Mouse (Mus musculus) layer of hippocampus, adult 2 months (tissue): Measurements from ENCODE around the gene Ablim2. TPM values are rescaled to one million over a fixed set of nuclear protein-coding genes. Genes with fewer than 3 reads are reported as not detected.
A peak's percentile ranks its signal among the peaks of the same experiment; 100 is the strongest.

Experiments
- DNase-seq, 2 experiments: peaks; one replicate each; pipeline ENCODE4 v3.0.0; 2022; ENCODE audit warnings: low spot score in 2 of 2
- H3K27ac ChIP-seq: fragments of 200-600 bp; 2 replicates; pipeline ENCODE4 v1.8.1; 2022
- H3K4me3 ChIP-seq: fragments of 200-600 bp; 2 replicates; pipeline ENCODE4 v1.8.1; 2022; ENCODE audit warnings: mild to moderate bottlenecking
- CTCF ChIP-seq: fragments of 200-600 bp; conservative IDR thresholded peaks from 2 replicates; pipeline ENCODE4 v1.8.1; 2022; ENCODE audit warnings: antibody characterized with exemption, mild to moderate bottlenecking, moderate library complexity
- total RNA-seq, 2 experiments: library from RNA; stranded (reverse); gene quantifications; 2 replicates each; pipeline ENCODE4 v1.2.3; 2021

The Ablim2 gene
- total RNA-seq, 2 experiments from 2014 or later, result 133 to 163 TPM

DNA sequence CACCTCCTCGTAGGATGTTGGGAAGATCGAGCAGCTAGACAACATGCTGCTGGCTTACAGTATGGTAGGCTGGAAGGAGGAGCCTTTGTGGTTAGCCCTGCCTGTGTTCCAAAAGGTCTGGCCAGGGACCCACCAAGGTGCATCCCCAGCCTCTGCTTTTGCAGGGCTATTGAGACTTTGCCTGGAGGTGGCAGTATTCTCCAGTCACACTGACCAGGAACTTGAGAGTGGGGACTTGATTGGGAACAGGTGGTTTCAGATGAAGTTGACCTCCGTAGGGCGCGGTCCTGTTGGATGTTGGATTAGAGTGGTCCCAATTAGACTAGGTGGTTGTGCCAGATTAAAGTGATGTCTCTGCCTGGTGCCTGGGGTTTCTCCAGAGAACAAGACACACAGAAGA is 30.2 kb upstream of the Ablim2 start:
- Histone ChIP-seq H3K27ac (no peak overlapping the region; the same call in 1 of the 2 replicates), H3K4me3 (no peak overlapping the region; the same call in 1 of the 2 replicates)
- peak; percentile 54 for TF ChIP-seq CTCF
- no peak for DNase-seq

DNA sequence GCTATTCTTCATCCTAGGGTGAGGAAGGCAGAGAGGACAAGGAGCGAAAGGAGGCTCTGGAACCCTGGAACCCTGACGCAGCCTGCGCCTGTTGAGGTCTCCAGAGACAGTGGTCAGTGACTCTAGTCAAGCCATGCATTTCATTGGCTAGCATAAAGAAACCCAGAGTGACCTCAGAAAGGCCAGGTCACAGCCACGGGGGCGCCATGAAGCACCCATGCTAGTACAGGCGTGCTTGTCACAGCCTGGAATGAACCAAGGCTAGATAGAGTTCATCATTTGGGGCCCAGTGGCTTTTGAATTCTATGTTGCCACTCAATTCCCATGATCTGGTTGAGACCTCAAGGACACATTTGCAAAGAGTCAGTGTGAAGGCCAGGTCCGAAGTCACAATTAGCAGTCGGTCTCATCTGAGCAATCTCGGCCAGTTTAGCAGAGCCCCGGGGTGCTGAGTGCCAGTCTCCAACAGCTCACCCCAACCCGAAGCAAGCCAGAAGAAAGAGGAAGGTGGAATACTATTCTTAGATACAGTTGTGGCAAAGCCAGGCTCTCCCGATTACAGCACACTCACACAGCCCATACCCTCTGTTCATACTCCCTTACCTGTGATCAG is 29.2 kb upstream of the Ablim2 start:
- Histone ChIP-seq H3K4me3 (peak overlapping the region; percentile 39), H3K27ac (peak overlapping the region; percentile 73)
- no peak for TF ChIP-seq CTCF
- no peak for DNase-seq

DNA sequence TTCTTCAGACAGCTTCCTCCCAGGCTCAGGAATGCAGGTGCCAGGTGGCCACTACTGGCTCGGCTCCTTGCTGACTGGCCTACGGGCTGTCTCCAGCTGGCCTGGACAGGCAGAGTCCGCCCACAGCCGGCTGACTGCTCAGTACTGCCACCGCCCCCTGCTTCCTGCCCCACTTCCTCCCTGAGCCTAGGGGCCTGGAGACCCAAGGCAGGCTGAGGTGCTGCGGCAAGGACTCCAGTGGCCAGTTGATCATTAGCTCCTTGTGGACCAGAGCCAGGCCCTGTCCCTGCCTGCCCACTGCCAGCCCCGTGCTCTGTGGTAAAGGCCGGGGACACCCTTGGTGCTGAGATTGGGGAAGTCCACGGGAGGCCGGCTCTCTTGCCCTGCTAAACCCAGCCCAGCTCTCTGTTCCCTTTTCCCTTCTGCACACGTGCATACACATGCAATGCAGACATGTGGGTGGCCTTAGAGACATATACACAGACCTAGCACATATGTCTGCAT is 28.7 kb upstream of the Ablim2 start:
- DNase-seq, result peak in 1 of 2 experiments; percentile 46
- peak overlapping the region; percentile 73 for H3K27ac ChIP-seq
- no peak for TF ChIP-seq CTCF
- H3K4me3 ChIP-seq, result peak overlapping the region; percentile 39

DNA sequence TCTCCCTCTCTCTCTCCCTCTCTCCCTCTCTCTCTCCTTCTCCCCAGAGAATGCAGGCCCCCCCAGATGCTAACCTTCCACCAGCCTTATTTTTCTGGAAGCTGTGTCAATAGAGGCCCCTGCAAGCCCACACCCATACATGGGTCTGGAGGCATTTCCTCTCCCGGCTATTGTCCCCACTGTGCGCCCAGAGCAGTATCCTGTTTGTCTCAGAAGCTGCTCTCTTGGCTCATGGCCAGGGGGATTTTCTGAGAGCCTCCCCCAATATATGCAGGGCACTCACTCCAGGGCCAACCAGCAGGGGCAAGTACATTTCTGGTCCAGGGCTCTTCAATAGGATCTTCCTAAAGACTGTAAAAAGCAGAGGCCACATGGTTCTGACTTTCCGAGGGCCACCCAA is 27.8 kb upstream of the Ablim2 start:
- no peak for DNase-seq
- TF ChIP-seq CTCF, result no peak
- Histone ChIP-seq H3K4me3 (no peak overlapping the region), H3K27ac (peak overlapping the region; percentile 73)

DNA sequence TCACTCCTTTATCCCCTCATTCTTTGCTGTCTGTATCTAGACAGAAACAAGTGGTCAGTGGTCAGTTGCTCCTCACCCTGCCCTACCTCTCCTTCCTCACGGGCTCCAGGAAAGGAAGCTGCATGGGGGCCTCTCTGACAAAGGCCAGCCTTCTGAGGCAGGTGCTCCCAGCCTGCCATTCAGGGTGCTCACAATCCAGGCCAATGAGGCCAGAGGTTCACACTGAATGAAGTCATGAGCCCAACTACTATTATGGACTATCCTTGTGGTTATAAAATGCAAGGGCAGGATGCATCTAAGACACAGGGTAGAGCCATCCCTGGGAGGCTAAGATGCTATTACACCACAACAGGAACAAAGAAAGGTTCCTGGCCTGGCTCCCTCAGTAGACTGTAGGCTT is 27.1 kb upstream of the Ablim2 start:
- H3K4me3 ChIP-seq, result no peak overlapping the region
- DNase-seq, result no peak
- no peak for TF ChIP-seq CTCF
- no peak overlapping the region; the same call in 1 of the 2 replicates for H3K27ac ChIP-seq

DNA sequence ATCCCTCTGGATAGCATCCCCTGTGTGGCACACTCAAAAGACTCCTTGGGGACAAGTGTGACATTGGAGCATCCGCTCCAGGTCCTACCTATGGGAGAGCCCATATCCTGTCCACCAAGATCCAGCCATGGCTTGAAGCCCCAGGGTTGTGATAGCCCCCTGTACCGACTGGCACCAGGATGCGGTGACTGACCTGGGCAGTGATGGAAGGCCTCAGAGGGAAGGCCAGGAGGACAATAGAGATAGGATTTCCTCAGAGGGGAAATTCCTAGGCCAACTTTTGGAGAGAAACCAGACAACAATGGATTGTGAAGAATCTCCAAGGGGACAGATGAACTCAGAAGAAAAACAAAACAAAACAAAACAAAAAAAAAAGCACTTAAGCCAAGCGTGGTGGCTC is 26.7 kb upstream of the Ablim2 start:
- TF ChIP-seq CTCF, result no peak
- H3K4me3 ChIP-seq, result no peak overlapping the region
- no peak overlapping the region for H3K27ac ChIP-seq
- no peak for DNase-seq

DNA sequence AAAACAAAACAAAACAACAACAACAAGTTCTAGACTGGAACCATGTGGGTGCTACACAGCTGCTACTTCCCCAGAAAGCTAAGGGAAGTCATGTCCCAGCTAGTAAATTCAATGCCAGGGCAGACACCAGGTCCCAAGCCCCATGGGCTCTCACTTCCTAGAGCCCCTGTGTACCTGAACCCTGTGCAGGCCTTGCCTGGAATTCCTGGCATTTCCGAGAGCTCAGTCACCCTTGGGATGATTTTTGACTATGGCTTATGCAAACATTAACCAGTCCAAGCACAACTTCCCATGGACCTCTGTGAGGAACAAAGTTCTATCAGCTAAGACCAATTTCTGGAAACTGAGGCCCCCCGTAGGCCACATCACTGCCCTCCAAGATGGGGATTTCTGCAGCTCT is 24.2 kb upstream of the Ablim2 start:
- DNase-seq, result no peak
- TF ChIP-seq CTCF, result no peak
- Histone ChIP-seq H3K27ac (no peak overlapping the region), H3K4me3 (no peak overlapping the region)

DNA sequence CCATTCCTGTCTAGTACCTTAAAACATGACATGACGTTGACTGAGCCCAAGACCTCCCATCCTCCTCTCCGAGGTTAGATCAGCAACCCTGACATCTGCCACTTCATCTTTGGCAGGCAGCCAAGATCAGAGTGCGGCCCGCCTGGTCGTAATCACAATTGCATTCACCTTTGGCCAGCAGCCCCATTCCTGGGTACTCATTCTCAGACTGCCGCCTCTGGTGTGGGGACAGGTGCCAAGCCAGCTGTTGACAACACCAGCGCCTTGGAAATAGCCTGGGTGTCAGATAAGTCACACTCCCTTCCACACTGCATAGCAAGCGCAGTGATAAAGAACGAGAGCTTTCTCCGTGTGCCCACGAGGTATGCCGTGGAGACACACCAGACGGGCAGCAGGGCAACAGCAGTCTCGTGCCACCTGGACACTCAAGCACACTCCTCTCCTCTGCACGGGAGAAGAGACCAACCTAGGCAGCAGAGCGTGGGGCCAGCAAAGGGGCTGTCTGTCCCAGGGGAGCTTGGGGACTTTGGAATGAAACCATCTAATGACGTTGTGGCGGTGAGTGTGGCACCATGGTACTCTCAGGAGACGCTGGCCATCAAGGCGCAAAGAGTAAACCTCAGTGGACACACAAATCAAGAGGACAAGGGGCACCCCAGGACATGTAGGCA is 20.3 kb upstream of the Ablim2 start:
- H3K27ac ChIP-seq, result no peak overlapping the region
- H3K4me3 ChIP-seq, result no peak overlapping the region
- no peak for DNase-seq
- TF ChIP-seq CTCF, result no peak

DNA sequence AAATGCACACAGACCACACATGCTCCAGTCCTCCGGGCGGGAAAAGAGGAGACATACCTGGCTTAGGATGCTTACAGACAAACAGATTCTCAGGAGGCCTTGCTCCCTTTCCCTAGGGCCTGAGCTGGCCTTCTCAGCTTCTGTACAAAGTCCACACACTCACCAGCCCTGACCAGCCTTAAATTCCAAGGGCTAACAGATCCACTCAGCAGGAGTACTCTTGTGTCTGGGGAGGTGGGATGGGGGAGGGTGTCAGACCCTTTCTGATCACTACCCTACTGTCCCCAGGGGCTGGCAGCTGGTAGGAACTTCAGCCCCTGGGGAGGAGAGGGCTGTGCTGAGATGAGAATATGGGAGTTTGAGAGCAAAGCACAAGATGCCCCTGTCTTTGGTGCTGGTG is 18.7 kb upstream of the Ablim2 start:
- no peak overlapping the region for H3K4me3 ChIP-seq
- no peak for DNase-seq
- no peak for TF ChIP-seq CTCF
- no peak overlapping the region for H3K27ac ChIP-seq

DNA sequence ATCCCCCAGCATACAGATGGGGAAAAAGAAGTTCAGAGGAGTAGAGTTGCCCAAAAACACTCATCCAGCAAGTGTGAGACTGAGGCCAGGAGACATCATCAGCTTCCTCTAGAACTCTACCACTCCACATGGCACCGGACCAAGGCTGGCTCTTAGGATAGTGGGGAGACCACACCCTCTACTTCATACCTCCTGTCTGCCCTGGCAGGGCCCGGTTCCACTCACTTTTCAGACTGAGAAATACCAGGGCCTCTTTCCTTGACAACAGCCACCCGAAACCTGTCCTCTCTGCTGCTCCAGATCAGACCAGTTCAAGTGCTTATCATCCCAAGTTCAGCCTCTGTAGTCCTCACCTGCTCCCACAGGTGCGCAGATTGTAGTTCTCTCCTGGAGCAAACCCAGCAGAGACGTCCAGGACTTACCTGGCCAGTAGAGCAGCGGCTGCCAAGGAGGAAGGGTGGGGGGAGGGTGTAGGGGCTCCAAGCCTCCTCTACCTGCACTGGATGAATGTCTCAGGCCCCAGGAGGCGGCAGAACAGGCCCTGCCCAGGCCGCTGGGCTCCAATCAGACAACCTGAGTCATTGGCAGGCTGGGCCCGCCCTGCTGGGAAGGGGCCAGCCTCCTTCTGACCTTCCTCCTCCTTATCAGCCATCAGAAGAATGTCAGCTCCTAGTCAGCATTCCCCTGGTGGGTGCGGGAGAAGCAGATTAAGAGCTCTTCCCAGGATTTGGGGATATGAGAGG is 18.0 kb upstream of the Ablim2 start, which contains the start of gene Sh3tc1:
TSS of gene Sh3tc1 (minus strand) at position 452 of the 743 bp plus-strand sequence.
- Histone ChIP-seq H3K27ac (no peak within 1 kb of the TSS), H3K4me3 (no peak within 1 kb of the TSS)
- no peak for DNase-seq
- no peak for TF ChIP-seq CTCF

DNA sequence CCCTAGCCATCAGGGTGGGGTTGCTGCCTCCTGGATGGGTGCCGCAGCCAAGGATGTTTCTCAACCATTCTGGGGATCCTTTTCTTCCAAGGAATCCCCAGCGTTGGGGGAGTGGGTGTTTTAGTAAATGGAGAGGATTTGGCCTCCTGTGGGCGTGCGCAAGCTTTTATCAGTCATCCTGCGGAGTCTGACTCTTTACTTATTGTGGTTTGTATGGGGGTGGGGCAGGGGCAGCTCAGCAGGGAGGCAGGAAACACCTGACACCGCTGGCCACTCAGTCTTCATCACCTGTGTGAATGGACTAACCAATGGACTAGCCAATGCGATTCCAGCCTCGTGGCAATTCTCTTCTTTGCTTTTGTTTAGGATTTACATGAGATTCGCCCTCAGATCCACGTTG is 17.0 kb upstream of the Ablim2 start:
- Histone ChIP-seq H3K4me3 (no peak overlapping the region), H3K27ac (no peak overlapping the region)
- TF ChIP-seq CTCF, result no peak
- DNase-seq, result no peak

DNA sequence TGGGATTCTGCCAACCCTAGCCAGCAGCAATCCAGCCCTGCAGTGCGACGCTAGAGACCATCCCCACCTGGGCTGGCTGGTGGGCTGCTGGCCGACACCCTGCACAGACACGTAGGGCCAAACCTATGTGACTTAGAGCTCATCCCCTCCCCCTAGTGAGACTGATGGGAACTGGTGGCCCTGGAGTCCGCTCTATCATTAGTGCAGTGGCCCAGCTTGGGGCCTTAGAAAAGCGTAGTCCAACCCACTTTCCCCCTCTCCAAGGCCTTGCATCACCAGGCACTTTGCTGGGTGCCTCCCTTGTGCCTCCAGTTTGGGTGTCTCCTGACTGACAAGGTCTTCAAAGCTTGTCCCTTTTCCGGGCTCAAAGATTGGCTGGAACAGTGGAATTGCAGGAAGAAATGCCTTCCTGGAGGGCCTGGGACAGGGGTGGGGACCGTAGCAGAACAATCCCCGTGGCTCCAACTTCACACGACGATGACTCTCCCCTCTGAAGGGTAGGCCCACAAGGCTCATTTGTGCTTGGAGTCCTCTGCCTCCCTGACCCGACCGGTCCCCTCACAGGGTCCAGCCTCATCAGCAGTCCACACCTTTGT is 16.4 kb upstream of the Ablim2 start:
- no peak overlapping the region for H3K4me3 ChIP-seq
- no peak overlapping the region for H3K27ac ChIP-seq
- DNase-seq, result no peak
- no peak for TF ChIP-seq CTCF
